Mouse (Mus musculus): ENCODE measurements around the gene Cipc. TPM values are rescaled to one million over a fixed set of nuclear protein-coding genes. Genes with fewer than 3 reads are reported as not detected.

The Cipc gene
- polyA plus RNA-seq, 1 experiment: not detected

- 15% methylated on average over 11 of the region's 11 CpGs for WGBS
- H3K4me1 ChIP-seq (ENCODE audit: control insufficient read depth, insufficient read depth, low read length): peaks cover 11% of the 10 kb centered on the region
- H3K27ac ChIP-seq (ENCODE audit: insufficient read depth, low read depth, low read length): peak overlapping the region; percentile 79
- no peak for TF ChIP-seq POLR2A (IDR thresholded peaks at IDR 0.05; ENCODE audit: insufficient read depth, low read depth, low read length)
- TF ChIP-seq CTCF (IDR thresholded peaks at IDR 0.05; ENCODE audit: insufficient read depth, low read depth, low read length): no peak
- H3K4me3 ChIP-seq (ENCODE audit: insufficient read depth, low read depth, low read length): no peak overlapping the region
These were observed 5.7 kb upstream of the Cipc start for GRCm38 (mm10) chr12:86941173-86941572.

DNA sequence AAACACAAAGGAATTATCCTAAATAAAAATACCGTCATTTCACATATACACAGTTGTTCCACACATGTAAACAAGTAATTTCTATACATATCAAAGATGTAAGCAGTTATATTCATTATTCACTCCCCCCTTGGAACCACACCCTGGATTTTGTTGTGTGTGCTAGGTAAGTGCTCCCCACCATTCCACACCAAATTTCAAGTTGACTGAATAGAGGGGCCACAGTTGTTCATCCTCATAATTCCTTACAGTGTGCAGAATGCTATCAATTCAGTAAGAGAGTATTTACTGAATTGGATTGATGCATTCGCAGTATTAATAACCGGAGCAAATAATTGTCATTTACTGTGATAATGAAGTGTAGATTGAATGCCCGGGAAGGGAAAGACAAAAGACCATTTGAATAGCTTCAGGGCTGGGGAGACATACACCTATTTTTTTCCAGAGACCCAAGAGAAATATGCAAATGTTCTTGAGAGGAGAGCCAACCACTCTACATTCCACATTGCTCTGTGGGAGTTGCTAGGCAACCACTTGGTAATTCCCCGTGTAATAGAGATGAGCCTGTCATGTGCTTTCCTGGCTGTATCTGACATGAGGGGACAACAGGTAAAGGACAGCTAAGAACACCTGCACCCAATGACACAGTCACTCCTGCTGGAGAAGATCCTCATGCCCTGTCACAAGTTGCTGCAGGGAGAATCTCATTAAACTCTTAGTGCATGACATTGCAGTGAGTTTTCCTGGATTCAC is 4.9 kb upstream of the Cipc start:
- H3K4me1 ChIP-seq (ENCODE audit: control insufficient read depth, insufficient read depth, low read length): peaks cover 11% of the 10 kb centered on the region
- WGBS: 14% methylated on average over 5 of the region's 5 CpGs
- peak overlapping the region; percentile 32; the same call in 1 of the 2 replicates for H3K27ac ChIP-seq (ENCODE audit: insufficient read depth, low read depth, low read length)
- no peak for TF ChIP-seq CTCF (IDR thresholded peaks at IDR 0.05; ENCODE audit: insufficient read depth, low read depth, low read length)
- no peak for TF ChIP-seq POLR2A (IDR thresholded peaks at IDR 0.05; ENCODE audit: insufficient read depth, low read depth, low read length)
- no peak overlapping the region for H3K4me3 ChIP-seq (ENCODE audit: insufficient read depth, low read depth, low read length)

GRCm38 (mm10) chr12:86943421-86943820 is 3.4 kb upstream of the Cipc start:
- no peak for TF ChIP-seq CTCF (IDR thresholded peaks at IDR 0.05; ENCODE audit: insufficient read depth, low read depth, low read length)
- no peak for TF ChIP-seq POLR2A (IDR thresholded peaks at IDR 0.05; ENCODE audit: insufficient read depth, low read depth, low read length)
- WGBS: 86% methylated on average over 8 of the region's 8 CpGs
- H3K4me3 ChIP-seq (ENCODE audit: insufficient read depth, low read depth, low read length): no peak overlapping the region
- no peak overlapping the region for H3K27ac ChIP-seq (ENCODE audit: insufficient read depth, low read depth, low read length)
- peaks cover 14% of the 10 kb centered on the region for H3K4me1 ChIP-seq (ENCODE audit: control insufficient read depth, insufficient read depth, low read length)

GRCm38 (mm10) chr12:86945126-86945525 is 1.7 kb upstream of the Cipc start:
- H3K4me3 ChIP-seq (ENCODE audit: insufficient read depth, low read depth, low read length): no peak overlapping the region
- H3K27ac ChIP-seq (ENCODE audit: insufficient read depth, low read depth, low read length): peak overlapping the region; percentile 65; the same call in 1 of the 2 replicates
- peaks cover 14% of the 10 kb centered on the region for H3K4me1 ChIP-seq (ENCODE audit: control insufficient read depth, insufficient read depth, low read length)
- TF ChIP-seq POLR2A (IDR thresholded peaks at IDR 0.05; ENCODE audit: insufficient read depth, low read depth, low read length): no peak
- no peak for TF ChIP-seq CTCF (IDR thresholded peaks at IDR 0.05; ENCODE audit: insufficient read depth, low read depth, low read length)
- 1% methylated on average over 4 of the region's 4 CpGs for WGBS

DNA sequence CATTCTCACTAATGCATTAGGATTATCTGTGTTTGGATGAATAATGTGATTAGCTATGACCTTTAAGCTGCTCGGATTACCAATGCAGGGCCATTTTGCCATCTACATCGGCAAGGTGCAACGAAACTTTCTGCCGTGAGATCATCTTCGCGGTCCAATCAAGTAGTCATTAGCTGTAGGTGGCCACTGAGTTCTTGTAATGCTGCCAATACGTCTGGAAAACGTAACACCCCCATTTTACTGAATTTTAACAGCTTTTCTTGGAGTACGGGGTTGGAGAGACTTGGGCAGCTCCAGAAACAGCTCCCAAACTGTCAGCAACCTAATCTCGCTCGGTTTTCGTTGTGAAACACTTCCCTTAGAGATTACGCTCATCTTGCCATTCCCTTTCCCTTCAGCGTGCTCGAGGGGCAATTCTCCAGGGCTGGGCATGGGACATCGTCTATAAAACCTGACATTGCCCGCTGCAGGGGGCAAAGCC is 502 bp upstream of the Cipc start:
- peak overlapping the region; percentile 99 for H3K27ac ChIP-seq (ENCODE audit: insufficient read depth, low read depth, low read length)
- WGBS: 0% methylated on average over 17 of the region's 17 CpGs
- peaks cover 10% of the 10 kb centered on the region for H3K4me1 ChIP-seq (ENCODE audit: control insufficient read depth, insufficient read depth, low read length)
- H3K4me3 ChIP-seq (ENCODE audit: insufficient read depth, low read depth, low read length): peak overlapping the region; percentile 62
- TF ChIP-seq POLR2A (IDR thresholded peaks at IDR 0.05; ENCODE audit: insufficient read depth, low read depth, low read length): no peak
- no peak for TF ChIP-seq CTCF (IDR thresholded peaks at IDR 0.05; ENCODE audit: insufficient read depth, low read depth, low read length)

DNA sequence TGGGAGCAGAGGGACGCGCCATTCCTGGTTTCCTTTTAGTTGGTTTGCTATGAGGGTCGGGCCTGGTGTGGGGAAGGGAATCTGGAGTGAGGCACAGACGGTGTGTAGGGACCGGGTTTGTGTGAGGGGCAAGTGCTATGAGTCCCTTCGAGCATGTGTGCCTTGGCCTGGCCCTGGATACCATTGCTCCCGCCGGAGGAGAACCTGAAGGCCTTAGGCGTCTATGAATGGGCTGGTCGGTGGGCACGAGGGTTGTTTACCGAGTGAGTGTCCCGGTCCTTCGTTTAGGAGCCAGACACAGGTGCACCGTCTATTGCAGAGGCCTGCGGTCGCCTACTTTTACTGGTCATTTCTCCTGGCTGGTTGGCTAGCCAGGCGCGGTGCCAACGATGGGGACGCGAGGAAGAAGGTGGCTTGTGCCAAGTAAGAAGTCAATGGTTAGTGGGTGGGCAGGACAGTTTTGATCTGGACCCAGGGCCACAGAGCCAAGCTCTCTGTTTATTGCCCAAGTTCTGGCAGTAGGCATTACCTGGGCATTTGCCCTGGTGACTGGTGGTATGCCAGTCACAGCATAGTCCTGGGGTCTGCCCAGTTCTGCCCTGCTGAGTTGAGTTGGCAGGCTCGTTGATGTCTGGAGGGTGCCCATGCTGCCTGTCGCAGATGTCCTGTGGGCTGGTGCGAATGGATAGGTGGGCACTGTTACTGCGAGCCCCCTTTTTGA is 998 bp downstream of the Cipc start:
- H3K4me1 ChIP-seq (ENCODE audit: control insufficient read depth, insufficient read depth, low read length): peaks cover 8% of the 10 kb centered on the region; the same call in 1 of the 2 replicates
- H3K4me3 ChIP-seq (ENCODE audit: insufficient read depth, low read depth, low read length): peak overlapping the region; percentile 62
- peak overlapping the region; percentile 63 for H3K27ac ChIP-seq (ENCODE audit: insufficient read depth, low read depth, low read length)
- 4% methylated on average over 26 of the region's 26 CpGs for WGBS
- TF ChIP-seq CTCF (IDR thresholded peaks at IDR 0.05; ENCODE audit: insufficient read depth, low read depth, low read length) (no peak), POLR2A (IDR thresholded peaks at IDR 0.05; ENCODE audit: insufficient read depth, low read depth, low read length) (no peak)

DNA sequence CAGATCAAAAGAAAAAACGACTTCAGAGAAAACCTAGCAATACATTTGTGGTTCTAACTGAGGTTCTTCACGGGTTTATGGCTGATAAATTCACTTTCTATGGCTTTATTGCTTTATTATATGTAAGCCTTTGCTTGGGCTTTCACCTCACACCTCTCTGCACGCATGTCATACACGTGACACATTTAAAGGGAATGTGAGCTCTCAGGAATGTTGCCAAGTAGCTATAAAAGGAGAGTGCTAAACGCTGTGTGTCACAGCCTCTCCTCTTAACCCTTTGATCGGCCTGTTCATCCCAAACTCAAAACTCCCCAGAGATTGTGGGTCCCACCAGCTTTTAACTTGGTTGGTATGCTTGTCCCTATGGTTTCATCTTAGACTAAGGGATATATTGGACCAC is 1.8 kb downstream of the Cipc start:
- H3K27ac ChIP-seq (ENCODE audit: insufficient read depth, low read depth, low read length): peak overlapping the region; percentile 65; the same call in 1 of the 2 replicates
- 14% methylated on average over 6 of the region's 6 CpGs for WGBS
- H3K4me1 ChIP-seq (ENCODE audit: control insufficient read depth, insufficient read depth, low read length): peaks cover 8% of the 10 kb centered on the region; the same call in 1 of the 2 replicates
- H3K4me3 ChIP-seq (ENCODE audit: insufficient read depth, low read depth, low read length): no peak overlapping the region
- TF ChIP-seq POLR2A (IDR thresholded peaks at IDR 0.05; ENCODE audit: insufficient read depth, low read depth, low read length) (no peak), CTCF (IDR thresholded peaks at IDR 0.05; ENCODE audit: insufficient read depth, low read depth, low read length) (no peak)

DNA sequence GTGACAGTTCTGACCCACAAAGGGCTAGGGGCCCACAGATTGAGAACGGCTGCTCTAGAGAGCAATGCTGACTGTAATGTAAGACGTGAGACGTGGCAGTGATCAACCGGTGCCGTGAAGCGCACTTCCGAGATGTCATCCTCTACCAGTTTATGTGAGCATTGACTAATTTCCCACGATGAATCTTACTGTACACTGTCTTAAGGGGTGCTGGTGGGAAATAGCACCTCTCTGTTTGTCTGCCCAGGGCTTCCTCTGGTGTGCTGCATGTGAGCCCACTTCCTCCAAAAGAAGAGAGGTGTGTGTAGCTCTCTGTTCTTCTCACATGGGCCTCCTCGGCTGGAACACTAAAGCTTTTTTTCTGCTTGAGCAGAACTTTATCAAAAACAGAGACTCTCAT is 2.7 kb downstream of the Cipc start:
- WGBS: 47% methylated on average over 9 of the region's 9 CpGs
- H3K4me3 ChIP-seq (ENCODE audit: insufficient read depth, low read depth, low read length): peak overlapping the region; percentile 25
- no peak overlapping the region for H3K27ac ChIP-seq (ENCODE audit: insufficient read depth, low read depth, low read length)
- H3K4me1 ChIP-seq (ENCODE audit: control insufficient read depth, insufficient read depth, low read length): peaks cover 8% of the 10 kb centered on the region; the same call in 1 of the 2 replicates
- TF ChIP-seq POLR2A (IDR thresholded peaks at IDR 0.05; ENCODE audit: insufficient read depth, low read depth, low read length): no peak
- no peak for TF ChIP-seq CTCF (IDR thresholded peaks at IDR 0.05; ENCODE audit: insufficient read depth, low read depth, low read length)

Data from olfactory bulb, adult 2 months (tissue).